Mouse (Mus musculus) heart, adult 9 months (tissue): ENCODE results near the gene Gm32802.
"Not testable (repeated sequence)": the region's sequence is repeated elsewhere in the genome, so short reads cannot be mapped to it uniquely, and the experiment has no call there.

Experiments used
- DNase-seq, 2 experiments: peaks; one replicate each; pipeline ENCODE4 v3.0.0; 2022; ENCODE audit warnings: low spot score in 2 of 2

Gm32802 gene

DNA sequence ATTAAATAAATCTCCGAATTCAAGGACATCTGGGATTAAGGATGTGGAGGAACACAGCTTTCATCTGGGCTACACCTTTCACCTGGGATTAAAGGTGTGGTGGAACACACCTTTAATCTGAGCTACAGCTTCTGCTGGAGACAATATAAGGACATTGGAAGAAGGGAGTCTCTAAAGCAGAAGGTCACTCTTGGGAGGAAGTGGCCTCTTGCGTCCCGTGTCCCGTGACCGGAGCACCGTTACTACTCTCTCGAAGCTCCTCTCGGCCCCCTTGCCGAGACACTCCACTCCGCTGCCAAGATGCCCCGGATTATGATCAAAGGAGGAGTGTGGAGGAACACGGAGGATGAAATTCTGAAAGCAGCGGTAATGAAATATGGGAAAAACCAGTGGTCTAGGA is at the start of gene Gm32802:
TSS of gene Gm32802 (plus strand) at position 301 of the 400 bp plus-strand sequence.
- not testable (repeated sequence) for DNase-seq

DNA sequence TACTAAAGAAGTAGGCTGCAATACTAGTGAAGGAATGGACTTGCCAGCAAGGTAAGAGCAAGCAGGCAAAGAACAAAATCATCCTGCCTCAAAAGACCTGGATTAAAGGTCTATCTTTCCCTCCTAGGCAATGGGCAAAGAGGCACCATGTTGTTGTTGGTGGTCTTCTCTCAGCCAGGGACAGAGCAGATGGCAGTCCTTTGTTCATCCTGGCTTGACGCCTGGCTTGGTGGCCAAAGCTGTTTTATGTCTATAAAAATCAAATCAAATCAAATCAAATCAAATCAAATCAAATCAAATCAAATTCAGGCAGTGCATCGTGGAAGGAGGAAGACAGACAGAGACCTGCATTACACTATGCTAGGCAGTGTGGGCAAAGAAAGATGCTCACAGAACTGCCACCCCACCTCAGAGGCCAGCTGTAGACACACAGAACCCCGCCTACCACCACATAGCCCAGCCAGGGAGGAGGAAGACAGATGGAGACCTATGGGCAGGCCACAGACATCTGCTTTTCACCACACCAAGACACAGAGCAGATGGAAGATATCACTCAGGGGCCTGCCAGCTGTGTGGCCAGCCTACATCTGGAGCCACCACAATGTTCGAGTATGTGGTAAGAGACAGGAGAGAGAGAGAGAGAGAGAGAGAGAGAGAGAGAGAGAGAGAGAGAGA is 42.6 kb upstream of the Gm32802 start:
- DNase-seq, result not testable (repeated sequence)

GRCm38 (mm10) chr10:118227629-118228028 is 30.9 kb upstream of the Gm32802 start:
- not testable (repeated sequence) for DNase-seq

DNA sequence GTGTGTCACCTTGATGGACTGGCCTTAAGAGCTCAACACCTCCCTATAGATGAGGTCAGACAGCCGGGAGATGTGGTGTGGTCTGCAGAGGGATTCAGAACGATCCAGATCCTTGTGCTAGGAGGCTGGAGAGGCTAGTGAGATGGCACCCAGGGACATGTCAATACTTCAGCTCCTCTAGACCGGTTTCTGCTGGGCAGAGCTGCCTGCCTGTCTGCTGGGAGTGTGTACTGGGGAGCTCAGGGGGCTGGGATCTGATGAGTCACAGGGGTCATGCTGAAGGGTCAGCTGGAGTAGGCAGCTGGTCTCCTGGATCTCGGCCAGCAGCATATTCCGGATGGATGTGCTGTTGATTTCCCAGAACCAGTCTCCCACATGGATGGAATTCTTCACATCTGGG is 25.9 kb upstream of the Gm32802 start:
- DNase-seq, result not testable (repeated sequence)

DNA sequence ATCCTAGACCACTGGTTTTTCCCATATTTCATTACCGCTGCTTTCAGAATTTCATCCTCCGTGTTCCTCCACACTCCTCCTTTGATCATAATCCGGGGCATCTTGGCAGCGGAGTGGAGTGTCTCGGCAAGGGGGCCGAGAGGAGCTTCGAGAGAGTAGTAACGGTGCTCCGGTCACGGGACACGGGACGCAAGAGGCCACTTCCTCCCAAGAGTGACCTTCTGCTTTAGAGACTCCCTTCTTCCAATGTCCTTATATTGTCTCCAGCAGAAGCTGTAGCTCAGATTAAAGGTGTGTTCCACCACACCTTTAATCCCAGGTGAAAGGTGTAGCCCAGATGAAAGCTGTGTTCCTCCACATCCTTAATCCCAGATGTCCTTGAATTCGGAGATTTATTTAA is 17.8 kb upstream of the Gm32802 start, which contains the start of gene Gm32717:
TSS of gene Gm32717 (minus strand) at position 101 of the 400 bp plus-strand sequence.
- not testable (repeated sequence) for DNase-seq

DNA sequence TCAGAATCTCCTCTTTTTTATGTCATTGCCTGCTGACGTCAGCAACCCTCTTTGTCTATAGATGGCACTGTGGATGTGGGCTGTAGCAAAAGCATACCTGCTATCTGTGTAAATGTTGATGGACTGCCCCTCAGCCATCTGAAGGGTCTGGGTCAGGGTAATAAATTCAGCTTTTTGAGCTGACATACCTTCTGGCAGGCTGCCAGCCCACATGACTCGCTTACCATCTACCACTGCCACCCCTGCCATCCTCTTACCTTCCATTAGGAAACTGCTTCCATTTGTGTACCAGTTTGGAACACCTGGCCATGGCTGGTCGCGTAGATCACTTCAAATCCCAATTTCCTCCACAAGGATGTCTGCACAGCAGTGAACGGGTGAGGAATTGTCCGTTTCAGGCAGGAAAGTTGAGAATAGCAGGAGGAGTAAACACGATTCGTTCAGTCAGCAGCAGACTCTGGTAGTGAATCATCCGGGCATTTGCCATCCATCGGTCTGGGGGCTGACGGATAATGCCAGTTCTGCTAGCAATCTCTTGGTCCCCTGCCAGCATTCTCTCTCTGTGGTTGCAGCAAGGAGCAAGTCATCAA is 9.4 kb upstream of the Gm32802 start:
- DNase-seq, result not testable (repeated sequence)

- DNase-seq, result no peak
Observed at GRCm38 (mm10) chr10:118250852-118251295, 7.6 kb upstream of the Gm32802 start.

GRCm38 (mm10) chr10:118268812-118269211 is 10.3 kb downstream of the Gm32802 start:
- DNase-seq, result not testable (repeated sequence)

- not testable (repeated sequence) for DNase-seq
Observed at GRCm38 (mm10) chr10:118271416-118271815, 12.9 kb downstream of the Gm32802 start.

GRCm38 (mm10) chr10:118278069-118278468 is 19.6 kb downstream of the Gm32802 start:
- not testable (repeated sequence) for DNase-seq

- not testable (repeated sequence) for DNase-seq
Observed at GRCm38 (mm10) chr10:118282565-118282964, 24.1 kb downstream of the Gm32802 start.

DNA sequence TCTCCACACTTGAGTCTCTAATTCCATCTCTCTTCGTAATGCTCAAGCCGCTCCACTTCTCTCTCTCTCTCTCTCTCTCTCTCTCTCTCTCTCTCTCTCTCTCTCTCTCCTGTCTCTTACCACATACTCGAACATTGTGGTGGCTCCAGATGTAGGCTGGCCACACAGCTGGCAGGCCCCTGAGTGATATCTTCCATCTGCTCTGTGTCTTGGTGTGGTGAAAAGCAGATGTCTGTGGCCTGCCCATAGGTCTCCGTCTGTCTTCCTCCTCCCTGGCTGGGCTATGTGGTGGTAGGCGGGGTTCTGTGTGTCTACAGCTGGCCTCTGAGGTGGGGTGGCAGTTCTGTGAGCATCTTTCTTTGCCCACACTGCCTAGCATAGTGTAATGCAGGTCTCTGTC is 24.5 kb downstream of the Gm32802 start:
- not testable (repeated sequence) for DNase-seq

DNA sequence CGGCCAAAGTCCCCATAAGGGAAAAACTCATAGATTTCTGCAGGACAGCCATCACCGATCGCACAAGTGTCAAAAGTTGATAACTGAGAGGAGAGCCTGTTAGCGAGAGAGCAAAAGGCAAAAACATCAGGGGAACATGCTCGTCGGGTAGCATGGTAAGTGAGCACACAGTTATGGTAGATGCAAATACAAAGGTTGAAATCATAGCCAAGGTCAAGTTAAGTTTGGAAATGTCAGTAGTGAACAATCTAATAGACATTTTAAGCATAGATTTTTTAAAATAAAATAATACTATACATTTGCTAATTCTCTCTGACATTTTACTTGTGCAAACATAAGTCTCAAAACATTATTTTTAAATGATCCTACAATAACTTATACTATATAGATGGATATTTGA is 36.5 kb downstream of the Gm32802 start, which contains the start of gene Iltifb:
TSS of gene Iltifb (minus strand) at position 101 of the 400 bp plus-strand sequence.
- no peak for DNase-seq

- not testable (repeated sequence) for DNase-seq
Observed at GRCm38 (mm10) chr10:118302133-118302532, 43.6 kb downstream of the Gm32802 start.
